Mouse (Mus musculus) large intestine, adult 2 months (tissue): ENCODE measurements around the gene H2-DMb2. TPM values are rescaled to one million over a fixed set of nuclear protein-coding genes. Genes with fewer than 3 reads are reported as not detected.
A peak's percentile ranks its signal among the peaks of the same experiment; 100 is the strongest.
"Not testable (repeated sequence)": the region's sequence is repeated elsewhere in the genome, so short reads cannot be mapped to it uniquely, and the experiment has no call there.

Source experiments
- DNase-seq: peaks from one replicate; pipeline ENCODE4 v3.0.0-alpha.2; 2012; ENCODE audit warnings: low read depth, low spot score
- WGBS: fragments of 180-500 bp; shearing (Covaris S2); methylation state at CpG from one replicate; pipeline ENCODE4 v1.1.7; 2018; 5-methylcytosine and 5-hydroxymethylcytosine counted together
- polyA plus RNA-seq: library from polyadenylated mRNA; depleted of rRNA; stranded (reverse); fragments of >200 nt; gene quantifications from 2 replicates; pipeline ENCODE4 v1.2.3, GENCODE M21; 2012

The H2-DMb2 gene
- polyA plus RNA-seq, 1 experiment: 41.3 TPM

- WGBS: 47% methylated on average over 19 of the region's 19 CpGs
- DNase-seq: no peak
Measured at GRCm38 (mm10) chr17:34130073-34130947, 12.8 kb upstream of the H2-DMb2 start.

GRCm38 (mm10) chr17:34131911-34132310, 11.2 kb upstream of the H2-DMb2 start:
- WGBS: 78% methylated on average over 7 of the region's 7 CpGs
- DNase-seq: no peak

- no peak for DNase-seq
- 71% methylated on average over 11 of the region's 11 CpGs for WGBS
Measured at GRCm38 (mm10) chr17:34133289-34133688, 9.8 kb upstream of the H2-DMb2 start.

GRCm38 (mm10) chr17:34134451-34134850, 8.7 kb upstream of the H2-DMb2 start:
- no peak for DNase-seq
- 71% methylated on average over 3 of the region's 3 CpGs for WGBS

GRCm38 (mm10) chr17:34135297-34136224, 7.5 kb upstream of the H2-DMb2 start:
- WGBS: 5% methylated on average over 31 of the region's 31 CpGs
- peak; percentile 99 for DNase-seq

- DNase-seq: no peak
- 81% methylated on average over 7 of the region's 7 CpGs for WGBS
Measured at GRCm38 (mm10) chr17:34137601-34138000, 5.5 kb upstream of the H2-DMb2 start.

- DNase-seq: no peak
- WGBS: 84% methylated on average over 7 of the region's 7 CpGs
Measured at GRCm38 (mm10) chr17:34138655-34139054, 4.5 kb upstream of the H2-DMb2 start.

GRCm38 (mm10) chr17:34139416-34139815, 3.7 kb upstream of the H2-DMb2 start:
- DNase-seq: no peak
- 11% methylated on average over 16 of the region's 16 CpGs for WGBS

- 21% methylated on average over 5 of the region's 5 CpGs for WGBS
- no peak for DNase-seq
Measured at GRCm38 (mm10) chr17:34140240-34140639, 2.9 kb upstream of the H2-DMb2 start.

- 51% methylated on average over 4 of the region's 4 CpGs for WGBS
- no peak for DNase-seq
Measured at GRCm38 (mm10) chr17:34141448-34141847, 1.7 kb upstream of the H2-DMb2 start.

- WGBS: 69% methylated on average over 7 of the region's 7 CpGs
- no peak for DNase-seq
Measured at GRCm38 (mm10) chr17:34142456-34143010, 574 bp upstream of the H2-DMb2 start.

GRCm38 (mm10) chr17:34143461-34143860, 354 bp downstream of the H2-DMb2 start:
- DNase-seq: no peak
- 76% methylated on average over 5 of the region's 5 CpGs for WGBS

GRCm38 (mm10) chr17:34144221-34144620, 1.1 kb downstream of the H2-DMb2 start:
- not testable (repeated sequence) for DNase-seq
- WGBS: 77% methylated on average over 4 of the region's 4 CpGs

GRCm38 (mm10) chr17:34144960-34145371, 1.9 kb downstream of the H2-DMb2 start:
- no peak for DNase-seq
- WGBS: 66% methylated on average over 3 of the region's 3 CpGs

GRCm38 (mm10) chr17:34152923-34153322, 9.8 kb downstream of the H2-DMb2 start, which contains the start of gene H2-DMb1:
Gene H2-DMb1, plus strand, starts transcription at chr17:34153072.
- peak; percentile 40 for DNase-seq
- 41% methylated on average over 4 of the region's 4 CpGs for WGBS

- DNase-seq: no peak
- 46% methylated on average over 5 of the region's 5 CpGs for whole genome bisulfite sequencing
Measured at GRCm38 (mm10) chr17:34155534-34155933, 12.4 kb downstream of the H2-DMb2 start.

GRCm38 (mm10) chr17:34164202-34164895, 21.2 kb downstream of the H2-DMb2 start:
- WGBS: 40% methylated on average over 9 of the region's 9 CpGs
- DNase-seq: no peak

GRCm38 (mm10) chr17:34165033-34165730, 22.1 kb downstream of the H2-DMb2 start:
- no peak for DNase-seq
- WGBS: 68% methylated on average over 6 of the region's 6 CpGs

GRCm38 (mm10) chr17:34169279-34169678, 26.2 kb downstream of the H2-DMb2 start:
- 0% methylated on average over 2 of the region's 2 CpGs for WGBS
- DNase-seq: no peak
